Mouse (Mus musculus) frontal cortex, postnatal 36 days (tissue): ENCODE data around the gene Lhx2.

Source experiments
- DNase-seq, 2 experiments: peaks; one replicate each; pipeline ENCODE4 v3.0.0; 2022; ENCODE audit warnings: low spot score in 2 of 2

Gene Lhx2

GRCm38 (mm10) chr2:38359186-38359585, 20.1 kb downstream of the Lhx2 start:
- no peak for DNase-seq

GRCm38 (mm10) chr2:38359811-38360210, 20.7 kb downstream of the Lhx2 start:
- peak in 1 of 2 experiments; percentile 29 for DNase-seq

- no peak for DNase-seq
These were observed 27.1 kb downstream of the Lhx2 start for GRCm38 (mm10) chr2:38366222-38366621.

GRCm38 (mm10) chr2:38367023-38367422, 27.9 kb downstream of the Lhx2 start:
- DNase-seq: no peak

GRCm38 (mm10) chr2:38367852-38368251, 28.8 kb downstream of the Lhx2 start:
- no peak for DNase-seq

- no peak for DNase-seq
These were observed 29.8 kb downstream of the Lhx2 start for GRCm38 (mm10) chr2:38368746-38369330.

- peak in 1 of 2 experiments; percentile 64 for DNase-seq
These were observed 36.7 kb downstream of the Lhx2 start for GRCm38 (mm10) chr2:38375606-38376304.

GRCm38 (mm10) chr2:38377254-38377653, 38.2 kb downstream of the Lhx2 start:
- DNase-seq: no peak

- no peak for DNase-seq
These were observed 39.3 kb downstream of the Lhx2 start for GRCm38 (mm10) chr2:38378346-38378745.

- DNase-seq: no peak
These were observed 39.9 kb downstream of the Lhx2 start for GRCm38 (mm10) chr2:38378849-38379545.

- DNase-seq: no peak
These were observed 40.4 kb downstream of the Lhx2 start for GRCm38 (mm10) chr2:38379546-38379870.

GRCm38 (mm10) chr2:38380136-38381083, 41.3 kb downstream of the Lhx2 start:
- DNase-seq: no peak

GRCm38 (mm10) chr2:38387568-38388262, 48.6 kb downstream of the Lhx2 start:
- no peak for DNase-seq

GRCm38 (mm10) chr2:38394977-38395868, 56.1 kb downstream of the Lhx2 start:
- peak; percentile 45 to 63 for DNase-seq

GRCm38 (mm10) chr2:38395869-38396236, 56.8 kb downstream of the Lhx2 start:
- DNase-seq: no peak

- no peak for DNase-seq
These were observed 58.2 kb downstream of the Lhx2 start for GRCm38 (mm10) chr2:38397306-38397705.

- no peak for DNase-seq
These were observed 58.8 kb downstream of the Lhx2 start for GRCm38 (mm10) chr2:38397882-38398281.

GRCm38 (mm10) chr2:38402611-38403010, 63.5 kb downstream of the Lhx2 start:
- DNase-seq: peak; percentile 33 to 60

- DNase-seq: peak; percentile 71 to 90
These were observed 64.2 kb downstream of the Lhx2 start for GRCm38 (mm10) chr2:38403231-38403630.

GRCm38 (mm10) chr2:38404007-38404596, 65.0 kb downstream of the Lhx2 start:
- no peak for DNase-seq
